Mouse (Mus musculus): ENCODE data around the gene Olfr1396.

DNA sequence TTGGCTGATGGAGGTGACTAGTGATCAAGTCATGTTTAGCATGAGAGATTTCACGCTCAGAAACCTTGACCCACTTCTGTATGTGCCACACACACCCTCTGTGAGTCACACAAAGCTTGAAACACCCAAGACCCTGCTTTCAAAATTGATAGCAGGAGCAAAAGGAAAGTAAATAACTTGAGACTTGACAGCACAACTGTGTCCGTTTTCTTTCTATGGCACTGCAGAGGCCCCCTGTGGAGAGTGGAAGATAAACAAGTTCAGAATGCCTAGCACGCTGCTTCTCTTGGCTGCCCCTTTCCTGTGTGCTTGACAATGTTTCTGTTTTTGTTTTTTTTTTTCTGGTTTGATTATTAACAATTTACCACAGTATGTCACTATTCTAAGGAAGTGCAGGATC, 29.8 kb downstream of the Olfr1396 start:
- no peak for TF ChIP-seq CTCF (IDR thresholded peaks at IDR 0.05; ENCODE audit: borderline replicate concordance, insufficient read depth, low read length)
- TF ChIP-seq POLR2A (IDR thresholded peaks at IDR 0.05; ENCODE audit: low read depth, low read length): no peak
